Mouse (Mus musculus) thymus, adult 2 months (tissue): ENCODE data around the gene Fam221b.

Experiments used
- CTCF ChIP-seq: fragments of 200-500 bp; IDR thresholded peaks from 2 replicates; pipeline ENCODE4 v1.5.1; 2012; ENCODE audit warnings: mild to moderate bottlenecking, control low read depth, low read length, moderate library complexity, borderline replicate concordance; ENCODE audit not compliant: control insufficient read depth, poor library complexity, insufficient read depth; ENCODE audit errors: extremely low read depth
- POLR2A ChIP-seq: fragments of 200-500 bp; IDR thresholded peaks from 2 replicates; pipeline ENCODE4 v1.6.1; 2012; ENCODE audit warnings: mild to moderate bottlenecking, low read length, control low read depth, moderate library complexity; ENCODE audit not compliant: control insufficient read depth, poor library complexity, insufficient read depth; ENCODE audit errors: extremely low read depth

DNA sequence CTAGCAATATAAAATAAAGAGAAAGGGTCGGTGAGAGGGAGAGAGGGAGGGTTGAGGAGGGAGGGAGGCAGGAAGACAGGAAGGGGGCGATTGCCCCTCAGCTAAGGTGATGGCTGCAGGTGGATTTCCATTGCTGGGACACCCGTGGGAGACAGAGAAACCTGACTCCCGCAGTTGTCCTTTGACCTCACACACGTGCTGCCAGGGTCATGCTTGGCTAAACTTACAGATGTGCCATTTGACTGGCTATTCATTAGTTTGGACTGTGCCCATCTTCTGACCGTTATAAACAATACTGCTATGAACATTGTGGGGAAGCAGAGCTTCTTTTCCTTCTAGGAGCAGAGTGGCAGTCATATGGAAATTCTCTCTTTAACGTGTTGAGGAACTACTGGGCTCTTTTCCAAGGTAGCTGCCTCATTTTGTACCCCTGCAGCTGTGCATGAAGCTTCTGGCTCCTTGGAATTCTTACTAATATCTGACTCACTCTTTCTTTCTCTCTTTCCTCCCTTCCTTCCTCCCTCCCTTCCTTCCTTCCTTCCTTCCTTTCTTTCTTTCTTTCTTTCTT is 44.8 kb upstream of the Fam221b start:
- TF ChIP-seq POLR2A (no peak), CTCF (no peak)
